Mouse (Mus musculus) cortical plate, adult 2 months (tissue): Measurements from ENCODE around the gene Lsp1. TPM values are rescaled to one million over a fixed set of nuclear protein-coding genes. Genes with fewer than 3 reads are reported as not detected.

Source experiments
- H3K27ac ChIP-seq: fragments of 200-500 bp; 2 replicates; pipeline ENCODE4 v1.5.1; 2012; ENCODE audit warnings: low read length, control low read depth, inconsistent platforms; ENCODE audit not compliant: insufficient read depth
- H3K4me1 ChIP-seq: fragments of 200-500 bp; 2 replicates; pipeline ENCODE4 v1.6.1; 2011; ENCODE audit warnings: low read length; ENCODE audit not compliant: control insufficient read depth, insufficient read depth
- H3K4me3 ChIP-seq: fragments of 200-500 bp; 2 replicates; pipeline ENCODE4 v1.5.1; 2011; ENCODE audit warnings: mild to moderate bottlenecking, low read length, control low read depth; ENCODE audit not compliant: insufficient read depth
- CTCF ChIP-seq: fragments of 200-500 bp; IDR thresholded peaks from 2 replicates; pipeline ENCODE4 v1.5.1; 2011; ENCODE audit warnings: mild to moderate bottlenecking, control low read depth, low read length; ENCODE audit not compliant: insufficient read depth; ENCODE audit errors: extremely low read depth
- POLR2A ChIP-seq: fragments of 200-500 bp; IDR thresholded peaks from 2 replicates; pipeline ENCODE4 v1.6.1; 2011; ENCODE audit warnings: mild to moderate bottlenecking, low read length, control low read depth; ENCODE audit not compliant: insufficient read depth; ENCODE audit errors: extremely low read depth
- polyA plus RNA-seq: library from polyadenylated mRNA; depleted of rRNA; stranded (reverse); fragments of >200 nt; gene quantifications from 2 replicates; pipeline ENCODE4 v1.2.3, GENCODE M21; 2012

The Lsp1 gene
- polyA plus RNA-seq, 1 experiment = 10.2 TPM

- Histone ChIP-seq H3K4me1 (no peaks in the 10 kb centered on the region), H3K27ac (no peak overlapping the region), H3K4me3 (no peak overlapping the region)
- TF ChIP-seq CTCF (no peak), POLR2A (no peak)
Observed at GRCm38 (mm10) chr7:142488053-142488452, 27.4 kb downstream of the Lsp1 start.

GRCm38 (mm10) chr7:142493535-142493934 lies 32.9 kb downstream of the Lsp1 start:
- Histone ChIP-seq H3K4me3 (no peak overlapping the region), H3K4me1 (no peaks in the 10 kb centered on the region), H3K27ac (no peak overlapping the region)
- TF ChIP-seq POLR2A = no peak
- no peak for TF ChIP-seq CTCF

- no peak for TF ChIP-seq POLR2A
- TF ChIP-seq CTCF = no peak
- Histone ChIP-seq H3K4me1 (no peaks in the 10 kb centered on the region), H3K4me3 (no peak overlapping the region), H3K27ac (no peak overlapping the region)
Observed at GRCm38 (mm10) chr7:142496158-142496557, 35.5 kb downstream of the Lsp1 start.

- H3K4me1 ChIP-seq = no peaks in the 10 kb centered on the region
- H3K27ac ChIP-seq = no peak overlapping the region
- no peak overlapping the region for H3K4me3 ChIP-seq
- TF ChIP-seq POLR2A (no peak), CTCF (no peak)
Observed at GRCm38 (mm10) chr7:142496800-142497199, 36.2 kb downstream of the Lsp1 start.

- no peaks in the 10 kb centered on the region for H3K4me1 ChIP-seq
- no peak overlapping the region for H3K27ac ChIP-seq
- H3K4me3 ChIP-seq = no peak overlapping the region
- TF ChIP-seq CTCF (peak; percentile 55; the same call in 1 of the 2 replicates), POLR2A (no peak)
Observed at GRCm38 (mm10) chr7:142497775-142498174, 37.2 kb downstream of the Lsp1 start.

GRCm38 (mm10) chr7:142498575-142498974 lies 38.0 kb downstream of the Lsp1 start, which contains the start of gene Tnnt3:
Gene Tnnt3, plus strand, starts transcription at chr7:142498836.
- no peaks in the 10 kb centered on the region for H3K4me1 ChIP-seq
- no peak within 1 kb of the TSS for H3K4me3 ChIP-seq
- no peak for TF ChIP-seq CTCF
- TF ChIP-seq POLR2A = no peak
- H3K27ac ChIP-seq = no peak within 1 kb of the TSS

GRCm38 (mm10) chr7:142499010-142499721 lies 38.6 kb downstream of the Lsp1 start:
- H3K4me1 ChIP-seq = no peaks in the 10 kb centered on the region
- TF ChIP-seq CTCF = no peak
- TF ChIP-seq POLR2A = no peak
- H3K27ac ChIP-seq = no peak overlapping the region
- no peak overlapping the region for H3K4me3 ChIP-seq

- H3K4me1 ChIP-seq = no peaks in the 10 kb centered on the region
- H3K4me3 ChIP-seq = no peak overlapping the region
- H3K27ac ChIP-seq = no peak overlapping the region
- TF ChIP-seq CTCF (no peak), POLR2A (no peak)
Observed at GRCm38 (mm10) chr7:142500032-142500431, 39.4 kb downstream of the Lsp1 start.

GRCm38 (mm10) chr7:142503206-142503605 lies 42.6 kb downstream of the Lsp1 start:
- H3K4me3 ChIP-seq = no peak overlapping the region
- H3K4me1 ChIP-seq = no peaks in the 10 kb centered on the region
- no peak for TF ChIP-seq POLR2A
- H3K27ac ChIP-seq = no peak overlapping the region

GRCm38 (mm10) chr7:142505942-142506341 lies 45.3 kb downstream of the Lsp1 start:
- H3K4me1 ChIP-seq = no peaks in the 10 kb centered on the region
- no peak overlapping the region for H3K4me3 ChIP-seq
- TF ChIP-seq CTCF (no peak), POLR2A (no peak)
- H3K27ac ChIP-seq = no peak overlapping the region

- no peak for TF ChIP-seq POLR2A
- TF ChIP-seq CTCF = no peak
- H3K27ac ChIP-seq = no peak overlapping the region
- no peaks in the 10 kb centered on the region for H3K4me1 ChIP-seq
- H3K4me3 ChIP-seq = no peak overlapping the region
Observed at GRCm38 (mm10) chr7:142506501-142506900, 45.9 kb downstream of the Lsp1 start.

- TF ChIP-seq CTCF (no peak), POLR2A (no peak)
- no peak overlapping the region for H3K27ac ChIP-seq
- no peak overlapping the region for H3K4me3 ChIP-seq
- H3K4me1 ChIP-seq = no peaks in the 10 kb centered on the region
Observed at GRCm38 (mm10) chr7:142507453-142507852, 46.8 kb downstream of the Lsp1 start.
